Mouse (Mus musculus): Measurements from ENCODE around the gene Plk1. TPM values are rescaled to one million over a fixed set of nuclear protein-coding genes. Genes with fewer than 3 reads are reported as not detected.

Gene Plk1
- polyA plus RNA-seq (2014; fragmentation: Illumina TruSeq; extraction: RNeasy Lipid Tissue Mini Kit (QIAGEN cat#74804); ENCODE audit: low read depth, low replicate concordance): 0.82 TPM

DNA sequence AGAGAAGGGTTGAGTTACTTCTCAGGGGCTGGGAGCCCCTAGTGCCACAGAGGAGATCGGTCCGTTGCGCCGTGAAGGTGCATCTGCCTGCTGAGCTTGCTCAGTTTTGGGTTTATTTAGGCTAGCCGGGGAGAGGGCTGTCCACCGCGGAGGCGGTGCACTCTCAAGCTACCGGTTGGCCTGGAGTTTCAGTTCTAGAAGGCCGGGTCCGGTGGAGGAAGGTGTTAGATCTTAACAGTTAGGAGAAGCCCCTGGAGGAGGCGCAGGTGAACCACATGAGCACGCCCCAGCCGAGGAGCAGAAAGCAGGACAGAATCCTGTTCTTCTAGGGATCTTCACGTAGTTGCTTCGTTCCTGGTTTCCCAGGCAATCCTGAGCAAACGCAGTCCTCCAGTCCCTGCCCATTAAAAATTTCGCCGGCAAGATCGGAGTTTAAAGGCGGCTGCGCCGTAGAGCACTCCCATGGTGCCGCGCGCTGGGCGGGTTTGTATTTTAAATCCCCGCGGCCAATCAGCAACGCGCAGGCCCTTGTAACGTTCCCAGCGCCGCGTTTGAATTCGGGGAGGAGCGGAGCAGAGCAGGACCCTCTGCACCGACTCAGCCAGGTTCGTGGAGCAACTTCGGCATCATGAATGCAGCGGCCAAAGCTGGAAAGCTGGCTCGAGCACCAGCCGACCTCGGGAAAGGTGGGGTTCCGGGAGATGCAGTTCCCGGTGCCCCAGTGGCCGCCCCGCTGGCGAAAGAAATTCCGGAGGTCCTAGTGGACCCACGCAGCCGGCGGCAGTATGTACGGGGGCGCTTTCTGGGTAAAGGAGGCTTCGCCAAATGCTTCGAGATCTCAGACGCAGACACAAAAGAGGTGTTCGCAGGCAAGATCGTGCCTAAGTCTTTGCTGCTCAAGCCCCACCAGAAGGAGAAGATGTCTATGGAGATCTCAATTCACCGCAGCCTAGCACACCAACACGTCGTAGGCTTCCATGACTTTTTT is at the start of gene Plk1:
Plk1 (plus strand) TSS at position 525 of the 988 bp plus-strand sequence.

DNA sequence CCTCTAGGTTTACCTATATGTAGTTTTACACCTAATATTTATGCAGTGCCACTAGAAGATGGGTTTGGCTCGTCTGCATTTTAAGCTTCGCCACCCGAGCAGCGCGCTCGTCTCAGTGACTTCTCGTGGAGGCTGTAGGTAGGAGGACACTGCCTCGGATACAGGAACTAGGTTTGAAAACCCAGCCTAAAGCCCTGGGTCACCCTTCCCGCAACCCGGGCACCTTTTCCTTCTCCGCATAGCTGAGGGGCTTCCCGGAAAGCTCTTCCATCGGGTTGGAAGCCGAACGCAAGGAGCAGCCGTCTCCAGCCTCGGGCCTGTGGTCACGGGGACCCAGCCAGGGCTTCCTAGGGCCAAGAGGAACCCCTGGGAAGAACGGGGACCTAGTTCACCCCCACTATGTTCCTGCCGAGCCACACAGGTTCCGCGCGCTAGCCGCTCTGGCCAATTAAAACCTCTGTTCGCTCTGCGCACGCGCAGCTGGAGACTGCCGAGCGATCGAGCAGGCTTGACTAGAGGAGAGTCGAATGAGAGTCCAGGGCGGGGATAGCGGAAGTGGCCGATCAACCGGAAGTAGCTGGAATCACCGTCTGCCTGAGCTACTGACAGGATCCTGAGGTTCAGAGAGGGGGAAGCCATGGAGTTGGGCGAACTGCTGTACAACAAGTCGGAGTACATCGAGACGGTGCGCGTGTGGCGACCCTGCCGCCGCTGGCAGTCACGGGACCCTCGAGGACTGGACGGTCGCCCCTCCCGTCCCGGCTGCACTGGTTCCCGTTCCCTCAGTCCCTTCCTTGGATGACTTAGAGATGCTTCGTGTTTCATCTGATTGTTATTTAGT is 26.5 kb upstream of the Plk1 start, which contains the start of the genes Palb2 and Dctn5:
Palb2 (minus strand) TSS at position 489 of the 841 bp plus-strand sequence.
Dctn5 (plus strand) TSS at position 545 of the 841 bp plus-strand sequence.

DNA sequence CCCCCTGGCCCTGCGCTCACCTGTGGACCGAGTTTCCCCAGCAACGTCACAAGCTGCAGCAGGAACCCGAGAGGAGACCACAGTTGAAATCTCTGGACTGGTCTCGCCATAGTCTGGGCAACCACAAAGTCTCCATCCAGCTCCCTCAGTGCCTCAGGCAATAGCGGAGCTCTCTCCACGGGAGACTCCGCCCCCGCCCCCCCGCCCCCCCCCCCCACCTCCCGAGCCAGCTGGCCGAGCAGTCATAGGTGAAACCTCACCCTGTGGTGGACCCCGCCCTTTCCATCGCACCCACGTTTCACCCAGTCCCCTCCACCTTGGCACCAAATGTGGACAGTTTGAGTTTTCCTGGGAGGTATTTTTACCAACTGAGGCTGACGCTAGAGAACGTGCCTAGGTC is 26.8 kb downstream of the Plk1 start, which contains the start of gene Ern2:
Ern2 (minus strand) TSS at position 165 of the 400 bp plus-strand sequence.

DNA sequence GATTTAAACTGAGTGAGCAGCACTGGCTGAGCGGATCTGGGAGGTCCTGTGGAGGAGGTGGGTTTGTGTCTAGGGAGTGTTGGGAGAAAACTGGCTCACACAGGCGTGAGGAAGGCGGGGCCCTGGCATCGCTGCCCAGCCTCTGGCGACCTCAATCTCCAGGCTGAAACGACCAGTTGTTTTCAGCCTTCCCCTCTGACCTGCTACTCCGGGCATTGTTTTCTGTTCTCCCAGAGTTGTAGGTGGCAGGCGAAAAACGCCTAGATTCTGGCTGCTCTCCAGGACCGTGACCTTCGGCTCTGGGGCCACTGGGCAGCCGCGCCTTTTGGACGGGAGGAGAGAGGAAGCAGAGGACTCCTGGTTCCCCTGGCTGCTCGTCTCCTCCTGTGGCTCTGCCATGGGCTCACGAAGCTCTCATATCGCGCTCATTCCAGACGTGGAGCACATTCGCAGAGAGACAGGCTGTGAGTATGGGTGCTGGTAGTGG is 60.1 kb downstream of the Plk1 start, which contains the start of gene Chp2:
Chp2 (plus strand) TSS at position 182 of the 487 bp plus-strand sequence.

Other genes with a start within 250 kb of the Plk1 start
- gene Cog7, start 177.7 kb upstream of the Plk1 start, polyA plus RNA-seq (2014; fragmentation: Illumina TruSeq; extraction: RNeasy Lipid Tissue Mini Kit (QIAGEN cat#74804); ENCODE audit: low read depth, low replicate concordance): 16.6 TPM
- gene Gga2, start 138.2 kb upstream of the Plk1 start, polyA plus RNA-seq (2014; fragmentation: Illumina TruSeq; extraction: RNeasy Lipid Tissue Mini Kit (QIAGEN cat#74804); ENCODE audit: low read depth, low replicate concordance): 3.3 TPM
- gene Ubfd1, start 92.3 kb upstream of the Plk1 start, polyA plus RNA-seq (2014; fragmentation: Illumina TruSeq; extraction: RNeasy Lipid Tissue Mini Kit (QIAGEN cat#74804); ENCODE audit: low read depth, low replicate concordance): 37.2 TPM
- gene Ears2, start 92.2 kb upstream of the Plk1 start, polyA plus RNA-seq (2014; fragmentation: Illumina TruSeq; extraction: RNeasy Lipid Tissue Mini Kit (QIAGEN cat#74804); ENCODE audit: low read depth, low replicate concordance): 3.3 TPM
- 737 TPM for gene Ndufab1, start 57.6 kb upstream of the Plk1 start, polyA plus RNA-seq (2014; fragmentation: Illumina TruSeq; extraction: RNeasy Lipid Tissue Mini Kit (QIAGEN cat#74804); ENCODE audit: low read depth, low replicate concordance)
- gene Palb2, start 26.5 kb upstream of the Plk1 start, polyA plus RNA-seq (2014; fragmentation: Illumina TruSeq; extraction: RNeasy Lipid Tissue Mini Kit (QIAGEN cat#74804); ENCODE audit: low read depth, low replicate concordance): 1.8 TPM
- 122 TPM for gene Dctn5, start 26.4 kb upstream of the Plk1 start, polyA plus RNA-seq (2014; fragmentation: Illumina TruSeq; extraction: RNeasy Lipid Tissue Mini Kit (QIAGEN cat#74804); ENCODE audit: low read depth, low replicate concordance)
- gene Ern2, start 26.8 kb downstream of the Plk1 start, polyA plus RNA-seq (2014; fragmentation: Illumina TruSeq; extraction: RNeasy Lipid Tissue Mini Kit (QIAGEN cat#74804); ENCODE audit: low read depth, low replicate concordance): not detected
- gene Chp2, start 60.1 kb downstream of the Plk1 start, polyA plus RNA-seq (2014; fragmentation: Illumina TruSeq; extraction: RNeasy Lipid Tissue Mini Kit (QIAGEN cat#74804); ENCODE audit: low read depth, low replicate concordance): 1.8 TPM
- gene Prkcb, start 129.3 kb downstream of the Plk1 start, polyA plus RNA-seq (2014; fragmentation: Illumina TruSeq; extraction: RNeasy Lipid Tissue Mini Kit (QIAGEN cat#74804); ENCODE audit: low read depth, low replicate concordance): 25.9 TPM

All from adrenal gland, adult 10 weeks (tissue).